Mouse (Mus musculus) adrenal gland, postnatal 10 days (tissue): ENCODE measurements around the gene Atp1b1. TPM values are rescaled to one million over a fixed set of nuclear protein-coding genes. Genes with fewer than 3 reads are reported as not detected.

Experiments used
- DNase-seq: peaks from one replicate; pipeline ENCODE4 v3.0.0; 2021; ENCODE audit warnings: mixed read lengths
- total RNA-seq, 2 experiments: library from RNA; stranded (reverse); gene quantifications; 2 replicates each; pipeline ENCODE4 v1.2.3; 2021

The Atp1b1 gene
- total RNA-seq, 2 experiments from 2014 or later, result 88.2 to 115 TPM

- no peak for DNase-seq
These were observed 9.3 kb upstream of the Atp1b1 start for GRCm38 (mm10) chr1:164467406-164467805.

GRCm38 (mm10) chr1:164461726-164462125, 3.6 kb upstream of the Atp1b1 start:
- DNase-seq, result peak; percentile 52

GRCm38 (mm10) chr1:164460921-164461697, 3.0 kb upstream of the Atp1b1 start:
- no peak for DNase-seq

- DNase-seq, result no peak
These were observed 1.2 kb upstream of the Atp1b1 start for GRCm38 (mm10) chr1:164459127-164459905.

GRCm38 (mm10) chr1:164458621-164459051, 481 bp upstream of the Atp1b1 start:
- peak; percentile 71 for DNase-seq

GRCm38 (mm10) chr1:164457531-164458244, 467 bp downstream of the Atp1b1 start:
- DNase-seq, result peak; percentile 84

GRCm38 (mm10) chr1:164456731-164457130, 1.4 kb downstream of the Atp1b1 start:
- DNase-seq, result no peak

GRCm38 (mm10) chr1:164456065-164456464, 2.1 kb downstream of the Atp1b1 start:
- DNase-seq, result peak; percentile 23

GRCm38 (mm10) chr1:164455614-164456013, 2.5 kb downstream of the Atp1b1 start:
- peak; percentile 24 for DNase-seq

GRCm38 (mm10) chr1:164454747-164455400, 3.3 kb downstream of the Atp1b1 start:
- DNase-seq, result peak; percentile 68

GRCm38 (mm10) chr1:164453739-164454138, 4.4 kb downstream of the Atp1b1 start:
- DNase-seq, result no peak

- no peak for DNase-seq
These were observed 5.0 kb downstream of the Atp1b1 start for GRCm38 (mm10) chr1:164453146-164453545.

GRCm38 (mm10) chr1:164452580-164452979, 5.6 kb downstream of the Atp1b1 start:
- DNase-seq, result no peak

- peak; percentile 18 for DNase-seq
These were observed 6.8 kb downstream of the Atp1b1 start for GRCm38 (mm10) chr1:164451346-164451745.

GRCm38 (mm10) chr1:164450644-164451043, 7.5 kb downstream of the Atp1b1 start:
- DNase-seq, result no peak

- DNase-seq, result no peak
These were observed 7.9 kb downstream of the Atp1b1 start for GRCm38 (mm10) chr1:164450231-164450630.

- DNase-seq, result peak; percentile 22
These were observed 8.5 kb downstream of the Atp1b1 start for GRCm38 (mm10) chr1:164449626-164450025.

GRCm38 (mm10) chr1:164447521-164447920, 10.6 kb downstream of the Atp1b1 start:
- DNase-seq, result no peak

- no peak for DNase-seq
These were observed 11.6 kb downstream of the Atp1b1 start for GRCm38 (mm10) chr1:164446535-164446934.

GRCm38 (mm10) chr1:164445620-164446162, 12.5 kb downstream of the Atp1b1 start:
- no peak for DNase-seq

- no peak for DNase-seq
These were observed 16.7 kb downstream of the Atp1b1 start for GRCm38 (mm10) chr1:164441408-164441974.
